Mouse (Mus musculus) heart, adult 18-20 months (tissue): ENCODE results near the gene Ciapin1. TPM values are rescaled to one million over a fixed set of nuclear protein-coding genes. Genes with fewer than 3 reads are reported as not detected.

Source experiments
- DNase-seq, 2 experiments: peaks; one replicate each; pipeline ENCODE4 v3.0.0; 2021 to 2022; ENCODE audit warnings: mixed read lengths in 1 of 2
- total RNA-seq, 2 experiments: library from RNA; stranded (reverse); gene quantifications; 2 replicates each; pipeline ENCODE4 v1.2.3; 2021

The Ciapin1 gene
- total RNA-seq, 2 experiments from 2014 or later: 66.6 to 74.8 TPM

- no peak for DNase-seq
Observed at GRCm38 (mm10) chr8:94810153-94810552, 28.0 kb downstream of the Ciapin1 start, which contains the start of gene Ccl17. Ccl17 (plus strand) TSS chr8:94810453.

GRCm38 (mm10) chr8:94808372-94808771 lies 29.8 kb downstream of the Ciapin1 start:
- no peak for DNase-seq

GRCm38 (mm10) chr8:94807506-94807905 lies 30.7 kb downstream of the Ciapin1 start:
- peak in 1 of 2 experiments; percentile 56 for DNase-seq

- DNase-seq: no peak
Observed at GRCm38 (mm10) chr8:94805811-94806210, 32.3 kb downstream of the Ciapin1 start.

GRCm38 (mm10) chr8:94804546-94805340 lies 33.4 kb downstream of the Ciapin1 start:
- no peak for DNase-seq

- DNase-seq: no peak
Observed at GRCm38 (mm10) chr8:94803551-94803950, 34.6 kb downstream of the Ciapin1 start.

GRCm38 (mm10) chr8:94802375-94802774 lies 35.8 kb downstream of the Ciapin1 start:
- DNase-seq: no peak

GRCm38 (mm10) chr8:94801293-94802095 lies 36.7 kb downstream of the Ciapin1 start:
- DNase-seq: peak; percentile 74

GRCm38 (mm10) chr8:94800278-94800968 lies 37.7 kb downstream of the Ciapin1 start:
- DNase-seq: peak in 1 of 2 experiments; percentile 58

- DNase-seq: no peak
Observed at GRCm38 (mm10) chr8:94794782-94795181, 43.4 kb downstream of the Ciapin1 start.

GRCm38 (mm10) chr8:94794368-94794767 lies 43.8 kb downstream of the Ciapin1 start:
- no peak for DNase-seq

GRCm38 (mm10) chr8:94789256-94789955 lies 48.8 kb downstream of the Ciapin1 start:
- no peak for DNase-seq

GRCm38 (mm10) chr8:94787524-94788501 lies 50.3 kb downstream of the Ciapin1 start:
- DNase-seq: peak; percentile 58 to 69

- DNase-seq: no peak
Observed at GRCm38 (mm10) chr8:94785995-94786595, 52.1 kb downstream of the Ciapin1 start.

GRCm38 (mm10) chr8:94785247-94785985 lies 52.7 kb downstream of the Ciapin1 start:
- DNase-seq: peak; percentile 67 to 80

GRCm38 (mm10) chr8:94783890-94784289 lies 54.3 kb downstream of the Ciapin1 start:
- DNase-seq: no peak

- DNase-seq: peak; percentile 34 to 56
Observed at GRCm38 (mm10) chr8:94781838-94782235, 56.3 kb downstream of the Ciapin1 start.

- no peak for DNase-seq
Observed at GRCm38 (mm10) chr8:94781155-94781837, 56.9 kb downstream of the Ciapin1 start.
